ENCODE assay signal across 8 mouse cellular contexts in genomic region chr1:39001106-39001505, GRCm38 (mm10). TPM values are rescaled to one million over a fixed set of nuclear protein-coding genes. Genes with fewer than 3 reads are reported as not detected.
DNase-seq lines count a peak whose midpoint lies in the region; ATAC-seq and TF ChIP-seq lines count a peak whose summit lies in the region.

No protein-coding gene starts in this region.

- H3K36me3 ChIP-seq in kidney, embryonic 15.5 days = peaks cover 18% of the 10 kb centered on the region
- H3K36me3 ChIP-seq in intestine, postnatal 0 days (ENCODE audit: control insufficient read depth, insufficient read depth) = peaks cover 17% of the 10 kb centered on the region
- peaks cover 17% of the 10 kb centered on the region for H3K36me3 ChIP-seq in midbrain, postnatal 0 days (ENCODE audit: insufficient read depth, low read length)

- H3K4me1 ChIP-seq in kidney, embryonic 15.5 days = no peaks in the 10 kb centered on the region
- H3K4me1 ChIP-seq in intestine, postnatal 0 days (replicated peaks; ENCODE audit: control insufficient read depth, insufficient read depth, low read length) = no peaks in the 10 kb centered on the region
- H3K4me1 ChIP-seq in midbrain, postnatal 0 days (ENCODE audit: insufficient read depth, low read length) = no peaks in the 10 kb centered on the region

- no peak overlapping the region for H3K27ac ChIP-seq in kidney, embryonic 15.5 days
- no peak overlapping the region for H3K27ac ChIP-seq in gastrocnemius, adult 2 months
- H3K27ac ChIP-seq in intestine, postnatal 0 days (ENCODE audit: low read depth, low read length) = no peak overlapping the region
- H3K27ac ChIP-seq in midbrain, postnatal 0 days (ENCODE audit: low read depth, low read length) = no peak overlapping the region

- no peak for ATAC-seq in kidney, embryonic 15.5 days (replicated peaks; ENCODE audit: low FRiP score)
- no peak for ATAC-seq in intestine, postnatal 0 days
- peak; percentile 62 for ATAC-seq in midbrain, postnatal 0 days (ENCODE audit: low FRiP score)

- intact Hi-C loops in gastrocnemius, adult 2 months (cut with DNase I) = loop anchor here (2.0 kb wide), 2 partner anchors 340 to 524 kb away; no protein-coding TSS in a partner anchor
- intact Hi-C loops in left cerebral cortex, postnatal 36 days (cut with DNase I) = loop anchor here (2.0 to 5.0 kb wide), 2 partner anchors 366 to 526 kb away; partner anchors contain the start of gene Rpl31

- H3K27me3 ChIP-seq in kidney, embryonic 15.5 days = no peaks in the 10 kb centered on the region
- no peaks in the 10 kb centered on the region for H3K27me3 ChIP-seq in intestine, postnatal 0 days (replicated peaks; ENCODE audit: control insufficient read depth, insufficient read depth, low read length)
- no peaks in the 10 kb centered on the region for H3K27me3 ChIP-seq in midbrain, postnatal 0 days (ENCODE audit: insufficient read depth, low read length)

- no peak overlapping the region for H3K9ac ChIP-seq in kidney, embryonic 15.5 days
- H3K9ac ChIP-seq in intestine, postnatal 0 days (ENCODE audit: low read depth, low read length) = no peak overlapping the region
- no peak overlapping the region for H3K9ac ChIP-seq in midbrain, postnatal 0 days (replicated peaks; ENCODE audit: low read length, poor library complexity, severe bottlenecking)

- H3K9me3 ChIP-seq in kidney, embryonic 15.5 days (replicated peaks) = no peaks in the 10 kb centered on the region
- H3K9me3 ChIP-seq in intestine, postnatal 0 days (ENCODE audit: control insufficient read depth) = no peaks in the 10 kb centered on the region
- no peaks in the 10 kb centered on the region for H3K9me3 ChIP-seq in midbrain, postnatal 0 days (ENCODE audit: low read length)

- 17% methylated on average over 5 of the region's 5 CpGs for WGBS in kidney, embryonic 15.5 days
- 16% methylated on average over 5 of the region's 5 CpGs for WGBS in intestine, postnatal 0 days
- 16% methylated on average over 5 of the region's 5 CpGs for WGBS in midbrain, postnatal 0 days

- DNase-seq in kidney, adult 11 months = peak; percentile 47
- peak; percentile 76 to 86 for DNase-seq in cerebellum, postnatal 36 days
- DNase-seq in gastrocnemius, adult 2 months = peak; percentile 78
- peak; percentile 73 to 76 for DNase-seq in left cerebral cortex, postnatal 36 days (ENCODE audit: low spot score in 2 of 2)
- peak; percentile 88 for DNase-seq in midbrain, postnatal 0 days (ENCODE audit: low spot score)
- DNase-seq in spleen, postnatal 14 days (ENCODE audit: low spot score in 2 of 2) = peak; percentile 39 to 57

- no peak overlapping the region for H3K4me2 ChIP-seq in kidney, embryonic 15.5 days
- no peak overlapping the region for H3K4me2 ChIP-seq in intestine, postnatal 0 days (replicated peaks; ENCODE audit: low read depth)
- no peak overlapping the region for H3K4me2 ChIP-seq in midbrain, postnatal 0 days (ENCODE audit: low read depth, low read length, poor library complexity, severe bottlenecking)

- TF ChIP-seq CTCF in gastrocnemius, adult 2 months (IDR thresholded peaks at IDR 0.05) = peak; percentile 86
- TF ChIP-seq CTCF in intestine, postnatal 0 days (IDR thresholded peaks at IDR 0.05; ENCODE audit: low read depth) = peak; percentile 90
- TF ChIP-seq CTCF in midbrain, postnatal 0 days (IDR thresholded peaks at IDR 0.05) = peak; percentile 95

- H3K4me3 ChIP-seq in kidney, embryonic 15.5 days (replicated peaks) = no peak overlapping the region
- H3K4me3 ChIP-seq in gastrocnemius, adult 2 months = no peak overlapping the region
- H3K4me3 ChIP-seq in intestine, postnatal 0 days (ENCODE audit: low read depth, low read length) = no peak overlapping the region
- H3K4me3 ChIP-seq in midbrain, postnatal 0 days (ENCODE audit: low read depth, low read length) = no peak overlapping the region

RNA-seq across cellular contexts. Expression of gene Pdcl3, which starts 15.7 kb away (rescaled TPM):
- 177 and 183 TPM in 2 replicates for polyA plus RNA-seq in kidney, embryonic 15.5 days (2015; fragmentation: Nextera tagmentation; extraction: Ambion mirVana)
- 10 to 100 TPM; 68.9 to 69.1 TPM for total RNA-seq in gastrocnemius, adult 2 months (2021)
- 125 and 126 TPM in 2 replicates for polyA plus RNA-seq in intestine, postnatal 0 days (2015; fragmentation: Nextera tagmentation; extraction: Ambion mirVana)
- total RNA-seq in left cerebral cortex, postnatal 36 days (2021) = 10 to 100 TPM; 37.3 to 37.4 TPM
- 34.1 and 45.0 TPM in 2 replicates for total RNA-seq in midbrain, postnatal 0 days (2014; rRNA removed)
- 144 and 146 TPM in 2 replicates for polyA plus RNA-seq in midbrain, postnatal 0 days (2015; fragmentation: Nextera tagmentation; extraction: Ambion mirVana)
